Mouse (Mus musculus) thymus, postnatal 4 days (tissue): Measurements from ENCODE around the gene Ppp2r5c.

Source experiments
- DNase-seq: peaks from one replicate; pipeline ENCODE4 v3.0.0; 2021

The Ppp2r5c gene

DNA sequence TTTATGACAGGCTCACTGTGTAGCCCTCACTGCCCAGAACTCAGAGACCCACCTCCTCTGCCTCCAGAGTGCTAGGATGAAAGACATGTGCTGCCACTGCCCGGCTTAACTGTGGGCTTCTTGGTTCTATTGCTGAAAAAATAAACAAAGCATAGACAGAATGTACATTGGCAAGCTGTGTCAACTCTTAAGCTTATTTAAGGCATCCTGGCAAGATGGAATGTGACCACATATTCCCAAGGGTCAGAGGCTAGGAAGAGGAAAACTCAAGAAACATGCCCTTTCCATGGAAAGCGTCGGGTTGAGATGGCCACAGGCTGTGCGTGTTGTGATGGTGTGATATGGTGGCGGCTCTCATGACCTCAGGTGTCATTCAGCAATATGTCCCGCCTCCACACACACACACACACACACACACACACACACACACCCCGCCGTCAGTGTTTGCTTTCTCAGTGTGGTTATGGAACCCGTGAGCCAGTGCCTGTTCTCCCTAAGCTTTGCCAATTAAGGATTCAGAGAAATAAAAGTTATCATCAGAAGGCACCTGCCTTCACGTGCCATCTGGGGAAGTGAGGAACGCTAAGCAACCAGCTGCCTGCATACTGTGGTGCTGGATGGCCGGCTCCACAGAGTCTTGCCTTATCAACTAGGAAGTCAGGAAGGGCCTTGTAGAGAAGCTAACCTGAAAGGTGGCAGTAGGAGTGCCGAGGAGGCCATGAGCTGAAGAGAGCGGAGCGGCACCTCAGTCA, 73.5 kb downstream of the Ppp2r5c start:
- no peak for DNase-seq

DNA sequence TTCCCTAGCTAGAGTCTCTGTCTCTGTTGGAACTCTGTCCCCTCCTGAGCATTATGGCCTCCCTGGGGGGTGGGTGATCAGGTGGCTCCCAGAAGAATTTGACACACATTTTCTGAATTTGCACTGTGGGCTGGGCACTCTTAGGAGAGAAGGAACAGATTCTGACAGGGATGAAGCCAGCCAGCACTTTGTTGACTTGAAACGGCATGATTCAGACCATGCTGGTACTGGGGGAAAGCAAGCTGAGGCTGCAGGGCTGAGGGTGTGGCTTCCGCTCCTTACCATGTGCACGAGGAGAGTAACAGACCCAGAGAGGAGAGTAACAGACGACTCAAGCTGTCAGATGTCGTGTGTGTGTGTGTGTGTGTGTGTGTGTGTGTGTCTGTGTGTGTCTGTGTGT, 76.6 kb downstream of the Ppp2r5c start:
- no peak for DNase-seq

DNA sequence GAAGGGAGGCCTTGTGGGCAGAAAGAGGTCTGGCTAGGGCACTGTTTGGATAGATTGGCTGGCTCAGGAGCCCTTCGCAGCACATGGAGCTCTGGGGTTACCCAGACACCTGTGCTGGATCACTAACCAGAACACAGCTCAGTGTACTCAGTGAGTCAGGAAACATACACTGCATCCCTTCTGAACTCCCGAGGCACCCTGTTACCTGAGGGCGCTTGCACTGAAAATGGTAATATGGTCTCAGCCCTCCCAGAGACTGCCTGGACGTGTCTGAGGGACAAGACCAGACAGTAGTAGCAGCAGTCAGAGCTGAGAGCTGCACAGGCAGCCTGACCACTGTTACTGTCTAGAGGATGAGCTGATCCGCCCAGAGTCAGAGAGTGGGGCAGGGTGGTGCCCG, 85.8 kb downstream of the Ppp2r5c start:
- no peak for DNase-seq

DNA sequence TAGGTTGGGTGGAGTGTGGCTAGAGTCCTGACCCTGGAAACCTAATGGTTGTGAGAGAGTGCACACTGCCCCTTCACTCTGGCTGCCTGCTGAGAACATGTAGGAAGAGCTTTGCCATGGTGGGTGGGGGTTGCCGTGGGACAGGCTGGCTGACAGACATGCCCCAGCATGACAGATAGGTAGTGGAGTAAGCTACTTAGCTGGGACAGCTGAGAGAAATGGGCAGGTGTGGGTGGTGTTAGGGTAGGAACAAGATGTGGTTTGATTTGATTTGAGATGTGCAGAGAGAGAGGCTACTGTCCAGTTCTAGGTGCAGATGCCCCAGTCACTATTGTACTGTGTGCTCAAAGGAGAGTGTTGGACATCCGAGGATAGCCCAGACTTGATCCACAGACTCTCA, 86.2 kb downstream of the Ppp2r5c start:
- no peak for DNase-seq

DNA sequence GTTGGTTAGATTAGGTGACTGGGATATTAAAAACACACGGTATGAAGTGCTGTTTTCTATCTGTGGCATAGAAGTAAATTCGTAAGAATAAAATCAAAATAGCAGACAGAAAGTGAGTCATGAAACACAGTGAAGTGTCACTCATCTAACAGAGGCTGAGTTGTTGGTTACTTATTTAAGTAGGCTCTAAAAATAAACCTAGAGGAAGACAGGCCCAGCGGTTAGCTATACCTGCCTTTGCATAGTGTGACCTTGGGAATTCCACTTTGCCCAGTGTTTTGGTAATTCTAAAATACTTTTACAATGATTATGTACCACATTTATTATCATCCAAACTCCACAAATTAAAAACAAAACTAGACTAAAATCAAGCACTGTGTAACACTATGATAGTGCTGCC, 86.9 kb downstream of the Ppp2r5c start:
- no peak for DNase-seq

DNA sequence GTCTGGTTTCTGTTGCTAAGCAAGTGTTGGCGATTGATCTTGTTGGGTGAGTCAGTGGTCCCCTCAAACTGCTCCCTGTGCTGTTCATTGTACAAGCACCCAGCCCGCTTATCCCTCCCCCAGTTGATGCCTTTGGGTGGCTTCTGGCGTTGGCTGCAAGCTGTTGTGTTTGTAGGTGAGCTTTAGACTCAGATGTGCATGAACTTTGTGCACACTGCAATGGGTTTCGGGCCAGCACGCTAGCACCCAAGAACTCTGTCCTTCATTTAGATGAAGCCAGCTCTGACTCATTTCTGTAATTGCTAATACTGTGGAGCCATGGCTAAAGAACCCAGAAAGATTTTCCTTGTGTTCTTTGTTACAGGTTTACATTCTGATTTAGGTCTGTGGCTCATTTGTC, 88.4 kb downstream of the Ppp2r5c start:
- DNase-seq: no peak

DNA sequence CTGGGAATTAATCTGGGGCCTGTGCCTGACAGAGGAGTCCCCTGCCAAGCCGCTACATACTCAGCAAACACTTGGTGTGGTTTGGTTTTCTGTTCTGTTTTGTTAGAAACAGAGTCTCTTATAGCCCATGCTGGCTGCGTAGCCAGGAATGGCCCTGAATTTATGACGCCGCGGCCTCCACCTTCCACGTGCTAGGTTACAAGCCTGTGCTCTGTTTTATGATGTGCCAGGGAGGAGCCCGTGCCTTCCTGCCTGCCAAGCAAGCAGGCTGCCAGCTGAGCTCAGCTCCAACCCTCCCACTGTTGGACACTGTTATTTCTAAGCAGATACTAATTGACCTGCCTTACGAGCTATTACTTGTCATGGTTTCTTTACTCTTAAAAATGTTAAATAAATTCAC, 90.8 kb downstream of the Ppp2r5c start:
- DNase-seq: no peak

DNA sequence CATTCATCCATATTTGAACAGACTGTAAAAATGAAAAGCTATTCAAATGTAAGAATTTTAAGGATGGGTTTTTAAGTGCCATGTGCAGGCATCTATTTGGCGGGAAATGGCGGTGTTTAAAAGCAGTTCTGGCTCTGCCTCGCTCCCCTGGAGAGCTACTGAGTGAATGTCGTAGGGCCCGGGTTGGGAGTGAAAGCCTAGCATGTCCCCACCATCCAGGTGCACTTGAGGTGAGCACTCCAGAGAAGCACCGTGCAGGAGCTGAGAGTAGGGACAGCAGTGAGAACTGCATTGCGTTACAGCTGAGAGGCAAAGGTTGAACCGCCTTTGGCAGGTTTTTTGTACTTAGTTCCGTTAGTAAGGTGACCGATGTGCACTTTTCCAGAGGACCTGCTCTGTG, 92.4 kb downstream of the Ppp2r5c start:
- DNase-seq: no peak

DNA sequence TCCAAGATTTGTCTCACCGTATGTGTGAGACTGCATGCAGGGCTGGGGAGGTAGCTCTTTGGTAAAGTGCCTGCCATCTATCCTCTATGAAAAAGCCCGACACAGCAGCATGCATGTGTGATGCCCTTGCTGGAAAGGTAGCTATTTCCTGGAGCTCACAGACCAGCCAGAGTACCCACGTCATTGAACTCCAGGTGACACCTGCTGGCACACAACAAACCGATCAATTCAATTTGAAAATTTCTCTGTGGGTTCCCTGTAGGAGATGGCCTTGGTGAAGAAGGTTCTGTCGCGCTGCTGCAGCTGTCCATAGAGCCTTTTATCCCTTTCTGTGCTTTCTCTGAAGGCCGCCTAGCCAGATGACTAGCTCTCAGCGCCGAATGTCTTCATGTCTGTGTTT, 92.9 kb downstream of the Ppp2r5c start:
- no peak for DNase-seq

DNA sequence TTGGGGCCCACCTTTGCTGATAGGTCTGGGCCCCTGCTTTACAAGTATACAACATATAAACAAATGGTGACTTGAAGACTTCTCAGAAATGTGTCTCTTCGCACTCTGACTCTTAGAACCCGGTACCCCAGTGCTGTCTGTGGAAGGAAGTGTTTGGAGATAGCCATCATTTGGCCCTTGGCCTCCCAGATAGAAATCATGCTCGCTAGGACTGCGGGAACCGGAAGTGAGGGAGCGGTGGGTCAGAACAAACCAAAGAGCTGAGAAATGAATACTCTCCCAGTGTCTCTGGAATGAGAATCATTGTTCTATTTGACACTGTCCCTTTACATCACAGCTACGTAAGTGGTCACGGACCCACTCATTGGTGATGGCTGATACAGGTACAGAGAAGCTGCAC, 93.4 kb downstream of the Ppp2r5c start:
- DNase-seq: no peak

DNA sequence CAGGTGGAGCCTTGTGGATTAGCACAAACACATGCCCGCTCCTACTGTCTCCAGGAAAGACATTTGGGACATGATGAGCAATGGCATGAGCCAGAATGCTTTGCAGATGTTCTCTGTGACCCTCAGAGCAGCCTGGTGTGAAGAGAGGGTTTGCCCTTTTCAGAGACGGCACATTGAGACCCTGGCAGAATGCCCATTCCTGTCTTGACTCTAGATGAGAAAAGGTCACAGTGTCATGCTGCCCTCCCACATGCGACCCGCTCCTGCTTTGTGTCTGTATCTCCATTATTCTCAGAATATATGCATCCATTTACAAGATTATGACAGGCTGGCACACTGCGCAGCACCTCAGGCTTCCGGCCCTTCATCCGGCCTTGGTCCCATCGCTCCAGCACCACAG, 94.1 kb downstream of the Ppp2r5c start:
- no peak for DNase-seq

DNA sequence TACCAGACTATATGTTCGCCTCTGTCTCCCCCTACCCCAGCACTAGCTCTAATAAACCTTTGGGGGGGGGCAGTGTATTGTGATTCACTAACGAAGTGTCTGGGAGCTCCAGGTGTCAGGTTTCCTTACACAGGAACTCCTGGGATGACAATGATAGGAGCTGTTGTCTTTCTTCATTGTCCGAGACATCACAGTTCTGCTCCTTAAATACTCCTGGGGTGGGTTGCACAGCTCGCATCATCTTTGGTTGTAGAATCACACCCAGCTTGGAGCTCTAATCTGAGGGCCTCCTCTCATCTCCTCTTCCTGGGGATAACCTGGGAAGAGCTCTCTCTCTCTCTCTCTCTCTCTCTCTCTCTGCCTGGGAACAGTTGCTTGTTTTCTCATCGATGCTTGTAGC, 94.6 kb downstream of the Ppp2r5c start:
- DNase-seq: no peak

DNA sequence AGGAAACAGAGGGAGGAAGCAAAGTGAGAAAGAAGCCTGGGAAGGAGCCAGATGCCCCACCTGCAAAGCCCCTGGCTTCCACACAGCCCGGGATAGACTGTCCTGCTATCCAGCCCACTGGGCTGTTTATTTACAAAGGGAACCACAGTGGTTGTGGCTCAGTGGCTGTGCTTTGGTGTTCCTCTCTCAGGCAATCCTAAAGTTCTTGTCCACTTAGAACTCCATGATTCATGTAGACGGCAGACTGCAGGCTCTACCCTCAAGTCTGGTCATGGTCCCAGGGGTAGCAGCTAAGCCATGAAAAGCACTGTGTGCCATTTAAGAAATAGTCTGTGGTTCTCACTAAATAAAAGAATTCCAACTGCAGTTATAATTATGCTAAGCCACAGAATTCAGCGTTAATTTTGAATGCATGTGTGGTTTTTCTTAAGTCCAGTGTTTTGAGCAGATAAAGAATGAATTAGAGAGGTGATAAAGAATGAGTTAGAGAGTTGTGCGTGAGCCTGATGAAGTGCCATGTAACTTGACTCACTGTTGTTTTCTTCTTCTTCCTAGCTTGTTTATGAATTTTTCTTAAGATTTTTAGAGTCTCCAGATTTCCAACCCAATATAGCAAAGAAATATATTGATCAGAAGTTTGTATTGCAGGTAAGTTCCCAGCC, 98.3 kb downstream of the Ppp2r5c start:
- no peak for DNase-seq

DNA sequence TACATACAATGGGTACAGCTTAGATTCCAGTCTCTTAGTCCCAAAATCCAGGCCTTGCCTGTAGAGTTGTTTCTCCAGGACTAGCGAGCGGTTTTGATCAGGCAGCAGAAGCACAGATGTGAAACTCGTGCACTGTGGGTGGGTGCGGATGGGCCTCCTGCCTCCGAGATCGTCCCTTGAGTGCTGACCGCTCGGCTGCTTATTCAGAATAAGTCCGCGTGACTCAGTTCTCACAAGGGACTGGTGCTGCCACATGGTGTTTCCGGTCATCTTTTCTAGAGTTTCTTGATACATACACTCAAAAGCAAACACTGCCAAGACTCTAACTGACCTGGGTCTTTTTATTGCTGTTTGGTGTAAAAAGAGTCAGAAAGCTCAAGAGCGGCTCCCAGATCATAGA, 100.7 kb downstream of the Ppp2r5c start:
- no peak for DNase-seq

DNA sequence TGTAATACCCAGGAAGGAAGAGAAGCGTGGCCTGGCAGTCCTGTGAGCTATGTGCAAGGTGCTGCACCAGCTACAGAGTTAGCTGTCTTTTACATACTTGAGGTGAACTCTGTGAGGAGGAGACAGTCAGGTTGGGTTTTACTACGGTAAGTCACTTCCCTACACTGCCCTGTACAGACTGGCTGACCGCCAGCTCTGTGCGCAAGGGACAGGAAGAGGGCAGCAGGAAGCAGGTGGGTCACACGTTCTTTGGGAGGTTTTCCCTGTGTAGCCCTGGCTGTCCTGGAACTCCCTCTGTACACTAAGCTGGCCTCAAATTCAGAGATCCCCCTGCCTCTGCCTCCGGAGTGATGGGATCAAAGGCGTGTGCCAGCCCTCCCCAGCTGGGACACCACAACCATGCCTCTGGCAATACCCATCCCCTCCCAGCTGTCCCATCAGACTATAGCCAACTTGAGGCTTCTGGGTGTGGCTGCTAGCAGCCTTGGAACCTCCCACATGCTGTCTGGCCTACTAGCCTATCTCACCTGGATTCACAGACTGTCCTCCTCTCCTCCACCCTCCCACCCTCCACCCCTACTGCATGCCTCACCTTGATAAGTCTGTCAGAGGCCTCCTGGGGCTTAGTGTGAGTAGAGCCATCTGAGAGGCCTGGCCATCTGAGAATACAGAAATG, 102.7 kb downstream of the Ppp2r5c start:
- DNase-seq: no peak

DNA sequence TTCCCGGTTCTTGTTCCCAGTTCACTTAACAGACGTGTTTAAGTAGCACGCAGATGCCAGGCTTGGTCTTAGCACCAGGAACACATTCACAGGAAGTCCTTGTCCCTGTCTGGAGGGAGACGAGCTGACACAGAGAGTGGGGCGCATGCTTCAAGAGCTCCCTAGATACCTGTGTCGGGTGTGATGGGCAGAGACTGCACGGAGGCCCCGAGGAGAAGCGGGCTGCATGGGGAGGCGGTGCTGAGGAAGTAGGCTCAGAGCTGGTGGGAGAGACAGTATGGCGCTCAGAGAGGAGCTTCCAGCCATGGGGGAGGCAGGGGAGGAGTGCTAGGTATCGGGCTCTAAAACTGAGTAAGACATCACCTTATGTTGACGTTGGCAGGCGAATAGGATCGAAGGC, 103.4 kb downstream of the Ppp2r5c start:
- DNase-seq: no peak

DNA sequence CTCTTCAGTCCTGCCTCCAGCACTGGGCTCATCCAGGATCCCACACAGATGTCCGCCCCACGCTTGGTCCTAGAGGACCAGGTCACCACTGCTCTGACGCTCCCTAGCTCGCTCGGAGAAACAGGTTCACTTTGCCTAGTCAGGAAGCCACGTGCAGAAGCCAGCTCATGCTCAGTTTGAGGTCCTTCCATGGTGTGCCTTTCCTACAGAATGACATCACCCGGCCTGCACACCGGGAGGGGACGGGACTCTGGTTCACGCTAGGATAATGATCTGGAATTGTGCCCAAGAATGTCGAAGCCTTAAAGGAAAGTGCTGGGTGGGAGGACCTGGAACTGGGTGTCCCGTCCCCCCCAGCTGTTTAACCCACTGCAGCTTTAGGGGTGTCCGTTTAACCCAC, 105.2 kb downstream of the Ppp2r5c start:
- DNase-seq: no peak

DNA sequence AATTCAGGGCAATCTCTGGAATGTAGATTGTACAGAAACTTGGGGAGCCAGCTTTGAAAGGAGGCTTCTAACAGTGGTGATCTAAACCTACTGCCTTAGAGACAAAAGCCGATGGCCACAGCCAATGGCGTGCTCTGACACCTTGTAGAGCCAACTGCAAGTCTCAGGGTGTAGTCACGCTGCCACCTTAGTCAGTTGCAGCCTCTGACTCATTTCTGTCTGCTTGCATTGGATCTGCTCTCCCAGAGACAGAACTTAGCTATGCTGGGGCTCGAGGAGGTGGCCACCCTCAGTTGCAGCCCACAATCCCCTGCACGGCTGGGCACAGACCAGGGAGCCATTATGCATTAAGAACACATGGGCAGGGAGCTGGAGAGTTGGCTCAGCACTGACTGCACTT, 106.4 kb downstream of the Ppp2r5c start:
- no peak for DNase-seq

DNA sequence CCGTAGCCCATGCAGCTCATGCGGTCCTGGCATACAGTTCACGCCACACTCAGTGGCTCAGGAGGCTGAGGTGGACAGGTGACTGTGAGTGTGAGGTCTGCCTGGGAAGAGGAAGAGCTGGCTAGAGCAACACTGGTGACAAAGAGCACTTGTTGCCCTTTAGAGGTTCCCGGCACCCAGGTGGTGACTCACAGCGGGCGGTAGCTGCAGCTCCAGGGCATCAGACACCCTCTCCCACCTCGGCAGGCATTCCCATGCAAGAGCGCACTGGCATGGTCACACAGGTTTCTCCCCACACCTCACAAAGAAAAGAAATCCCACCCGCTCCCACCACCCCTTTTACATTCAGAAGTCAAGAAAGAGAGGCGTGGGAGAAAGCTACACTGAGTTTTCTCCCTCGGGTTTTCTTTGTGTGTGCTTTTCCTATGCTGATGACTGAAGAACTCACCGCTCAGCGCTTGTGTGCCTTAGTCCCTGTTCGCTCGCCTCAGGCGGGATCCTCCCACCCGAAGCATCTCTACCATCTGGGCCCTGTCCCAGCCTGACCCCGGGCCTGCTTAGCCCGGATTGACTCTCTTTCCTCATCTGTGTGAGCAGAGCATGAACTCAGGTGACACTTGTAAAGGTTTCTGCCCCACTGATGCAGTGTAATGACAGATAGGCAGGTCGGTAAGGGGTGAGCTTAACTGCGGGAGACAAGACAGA, 108.8 kb downstream of the Ppp2r5c start:
- DNase-seq: no peak

DNA sequence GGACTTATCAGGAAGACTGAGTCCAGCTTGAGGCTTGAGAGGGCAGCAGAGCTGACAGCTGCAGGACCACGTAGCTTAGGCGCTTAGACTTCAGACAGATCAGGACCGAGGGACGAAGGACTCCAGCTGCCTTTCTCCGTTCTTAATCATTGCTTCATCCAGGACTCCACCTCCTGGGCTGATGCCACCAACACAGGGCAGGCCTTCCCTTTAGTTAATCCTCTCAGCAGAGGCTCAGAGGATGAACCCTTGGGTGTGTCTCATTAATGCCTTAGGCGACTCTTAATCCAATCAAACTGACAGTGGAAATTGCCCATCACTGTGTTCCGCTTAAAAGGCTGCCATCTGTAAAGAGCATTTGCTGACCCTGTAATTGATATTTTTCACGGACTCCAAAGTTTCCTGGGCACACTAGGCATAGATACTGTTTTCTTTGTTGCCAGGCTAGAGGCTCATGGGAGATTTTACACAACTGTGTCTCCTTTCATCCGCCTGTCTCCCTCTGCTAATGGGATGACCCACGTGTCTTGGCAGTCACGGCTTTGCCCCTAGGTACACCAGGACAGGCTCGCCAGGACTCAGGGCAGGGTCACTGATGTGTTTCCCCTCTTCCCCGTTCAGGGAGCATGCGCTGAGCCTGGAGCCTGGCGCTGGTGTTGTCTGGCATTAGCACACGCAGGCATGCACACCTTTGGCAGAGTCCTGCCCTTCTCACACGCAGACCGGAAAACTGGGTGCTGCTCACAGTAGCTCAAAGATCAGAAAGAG, 110.1 kb downstream of the Ppp2r5c start:
- DNase-seq: no peak

DNA sequence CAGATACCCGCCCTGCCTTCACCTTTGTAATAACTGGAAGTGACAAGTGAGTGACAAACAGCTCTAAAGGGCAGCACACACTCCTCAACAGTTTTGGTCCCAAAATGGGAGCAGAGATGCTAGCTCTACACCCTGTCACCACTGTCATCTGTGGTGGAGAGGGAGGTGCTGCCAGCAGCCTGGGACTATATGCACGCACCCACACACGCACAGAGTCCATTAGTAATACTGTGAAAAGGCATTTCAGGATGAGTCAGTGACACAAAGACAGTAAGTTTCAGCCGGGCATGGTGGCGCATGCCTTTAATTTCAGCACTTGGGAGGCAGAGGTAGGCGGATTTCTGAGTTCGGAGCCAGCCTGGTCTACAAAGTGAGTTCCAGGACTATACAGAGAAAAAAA, 111.3 kb downstream of the Ppp2r5c start:
- DNase-seq: no peak

DNA sequence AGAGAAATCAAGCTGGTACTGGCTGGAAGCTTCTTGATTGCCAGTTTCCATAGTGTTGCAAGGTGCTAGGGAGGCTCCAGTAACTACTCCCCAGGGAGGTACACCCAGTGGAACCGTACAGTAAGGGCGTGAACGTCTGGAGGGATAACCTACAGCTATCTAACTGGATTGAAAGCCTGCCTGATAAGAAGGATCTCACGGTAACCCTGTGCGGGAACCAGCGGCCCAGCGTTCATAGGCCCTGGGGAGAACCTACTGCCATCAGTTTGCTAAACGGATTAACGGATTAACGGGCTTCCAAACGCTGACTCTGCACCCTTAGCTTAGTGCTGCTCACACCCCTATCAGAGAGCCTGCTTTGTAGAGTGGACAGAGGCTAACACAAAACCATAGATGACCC, 116.5 kb downstream of the Ppp2r5c start:
- no peak for DNase-seq

DNA sequence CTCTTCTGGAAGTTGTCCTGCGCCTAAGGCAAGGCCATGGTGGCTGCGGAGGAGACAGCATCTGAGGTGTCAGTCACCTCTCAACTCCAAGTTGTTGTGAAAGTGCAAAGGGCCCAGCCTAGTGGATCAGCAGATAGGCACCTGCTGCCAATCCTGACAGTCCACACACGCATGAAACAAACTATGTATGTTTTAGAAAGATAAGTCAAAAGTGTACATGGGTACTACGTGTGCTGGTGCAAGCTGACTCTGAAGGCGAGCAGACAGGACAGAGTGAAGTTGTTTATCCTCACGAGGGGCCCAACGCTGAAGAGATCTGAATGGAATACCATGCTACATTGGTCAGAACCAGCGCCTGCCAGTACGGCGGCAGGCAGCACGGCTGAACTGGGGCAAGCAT, 117.9 kb downstream of the Ppp2r5c start:
- no peak for DNase-seq
